8 mouse cellular contexts compared by ENCODE assay signal in the genomic region with DNA sequence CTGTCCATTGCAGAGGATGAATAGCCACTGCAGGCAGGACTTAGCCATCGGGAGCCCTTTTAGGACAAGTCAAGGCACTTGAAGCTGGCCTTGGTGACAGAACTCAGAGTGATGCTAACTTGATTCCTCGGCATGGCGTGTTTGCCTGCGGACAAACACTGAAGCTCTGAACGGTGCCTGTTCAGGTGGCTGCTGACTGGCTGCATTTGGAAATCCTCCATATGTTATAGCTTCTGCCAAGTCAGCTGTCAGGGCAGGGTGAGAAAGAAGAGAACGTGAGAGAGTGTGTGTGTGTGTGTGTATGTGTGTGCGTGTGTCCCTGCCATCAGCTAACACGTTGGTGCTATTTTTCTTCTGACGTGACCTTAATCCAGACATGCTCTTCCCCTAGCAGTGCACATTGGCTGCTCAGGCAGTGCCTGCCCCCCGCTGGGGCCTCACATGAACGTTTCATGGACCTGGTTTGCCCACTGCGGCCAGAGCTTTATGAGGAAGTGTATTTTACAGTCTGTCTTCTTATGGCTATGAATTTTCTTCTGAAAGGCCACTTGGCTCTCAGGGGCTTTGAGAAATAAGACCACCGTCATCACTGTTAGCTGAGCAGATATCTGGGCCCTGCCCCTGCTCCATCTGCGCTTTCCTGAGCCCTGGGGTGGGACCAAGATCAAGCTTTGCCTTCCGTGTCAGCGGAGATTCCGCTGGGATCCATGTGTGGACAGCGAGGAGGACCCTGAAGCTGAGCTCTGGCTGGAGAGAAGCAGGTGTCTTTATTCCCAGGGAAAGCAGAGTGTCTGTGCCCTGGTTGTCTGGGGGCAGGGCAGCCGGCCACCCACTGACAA. TPM values are rescaled to one million over a fixed set of nuclear protein-coding genes. Genes with fewer than 3 reads are reported as not detected.
DNase-seq lines count a peak whose midpoint lies in the region; ATAC-seq lines count a peak whose summit lies in the region.

No protein-coding gene starts in this region.

- H3K4me2 ChIP-seq in kidney, embryonic 15.5 days = no peak overlapping the region
- no peak overlapping the region for H3K4me2 ChIP-seq in embryonic facial prominence, embryonic 15.5 days (replicated peaks)
- H3K4me2 ChIP-seq in heart, embryonic 11.5 days = no peak overlapping the region

- no peak for DNase-seq in kidney, adult 8-10 months
- no peak for DNase-seq in frontal cortex, adult 2 months (ENCODE audit: extremely low spot score in 1 of 2, low spot score in 1 of 2)
- no peak for DNase-seq in thymus, postnatal 25 days
- DNase-seq in ovary, postnatal 36 days (ENCODE audit: low spot score) = no peak

- H3K9me3 ChIP-seq in kidney, embryonic 15.5 days (replicated peaks) = no peaks in the 10 kb centered on the region
- H3K9me3 ChIP-seq in embryonic facial prominence, embryonic 15.5 days (replicated peaks) = no peaks in the 10 kb centered on the region
- no peaks in the 10 kb centered on the region for H3K9me3 ChIP-seq in heart, embryonic 11.5 days (replicated peaks; ENCODE audit: control insufficient read depth, low read length)

- WGBS in kidney, embryonic 15.5 days = 63% methylated on average over 19 of the region's 19 CpGs
- 64% methylated on average over 19 of the region's 19 CpGs for WGBS in embryonic facial prominence, embryonic 15.5 days
- WGBS in heart, embryonic 11.5 days (ENCODE audit: insufficient replicate concordance) = 60% methylated on average over 19 of the region's 19 CpGs

- no peak overlapping the region for H3K9ac ChIP-seq in kidney, embryonic 15.5 days
- no peak overlapping the region for H3K9ac ChIP-seq in embryonic facial prominence, embryonic 15.5 days
- H3K9ac ChIP-seq in heart, embryonic 11.5 days (ENCODE audit: low read depth, low read length) = no peak overlapping the region

- no peaks in the 10 kb centered on the region for H3K27me3 ChIP-seq in kidney, embryonic 15.5 days
- H3K27me3 ChIP-seq in embryonic facial prominence, embryonic 15.5 days = no peaks in the 10 kb centered on the region
- no peaks in the 10 kb centered on the region for H3K27me3 ChIP-seq in heart, embryonic 11.5 days (ENCODE audit: control insufficient read depth, insufficient read depth, low read length)

- peaks cover 31% of the 10 kb centered on the region for H3K36me3 ChIP-seq in kidney, embryonic 15.5 days
- peaks cover 18% of the 10 kb centered on the region for H3K36me3 ChIP-seq in embryonic facial prominence, embryonic 15.5 days
- peaks cover 4% of the 10 kb centered on the region; the same call in 1 of the 2 replicates for H3K36me3 ChIP-seq in heart, embryonic 11.5 days (ENCODE audit: control insufficient read depth, insufficient read depth, low read length)

- H3K27ac ChIP-seq in kidney, embryonic 15.5 days = peak overlapping the region; percentile 33; the same call in 1 of the 2 replicates
- H3K27ac ChIP-seq in embryonic facial prominence, embryonic 15.5 days (replicated peaks) = peak overlapping the region; percentile 56
- peak overlapping the region; percentile 77 for H3K27ac ChIP-seq in heart, embryonic 11.5 days (ENCODE audit: low read depth, low read length)

- H3K4me3 ChIP-seq in kidney, embryonic 15.5 days (replicated peaks) = no peak overlapping the region
- no peak overlapping the region for H3K4me3 ChIP-seq in embryonic facial prominence, embryonic 15.5 days (replicated peaks)
- H3K4me3 ChIP-seq in heart, embryonic 11.5 days (ENCODE audit: low read depth, low read length) = no peak overlapping the region

- peaks cover 49% of the 10 kb centered on the region for H3K4me1 ChIP-seq in kidney, embryonic 15.5 days
- peaks cover 37% of the 10 kb centered on the region for H3K4me1 ChIP-seq in embryonic facial prominence, embryonic 15.5 days
- H3K4me1 ChIP-seq in heart, embryonic 11.5 days (ENCODE audit: control insufficient read depth, insufficient read depth, low read length) = peaks cover 30% of the 10 kb centered on the region

- ATAC-seq in kidney, embryonic 15.5 days (replicated peaks; ENCODE audit: low FRiP score) = no peak
- no peak for ATAC-seq in embryonic facial prominence, embryonic 15.5 days (ENCODE audit: insufficient number of reproducible peaks, low FRiP score, low TSS enrichment, low read depth)
- no peak; the same call in 1 of the 2 replicates for ATAC-seq in heart, embryonic 11.5 days (replicated peaks; ENCODE audit: insufficient number of reproducible peaks, low FRiP score, low TSS enrichment)
- peak; percentile 12; the same call in 1 of the 2 replicates for ATAC-seq in megakaryocyte progenitor cell, adult 5-6 weeks (replicated peaks; ENCODE audit: poor library complexity)

RNA-seq across cellular contexts. Expression of gene BC034090, which starts 38.2 kb away (rescaled TPM):
- polyA plus RNA-seq in kidney, embryonic 15.5 days (2015; fragmentation: Nextera tagmentation; extraction: Ambion mirVana) = 7.0 and 7.2 TPM in 2 replicates
- 6.3 and 6.5 TPM in 2 replicates for polyA plus RNA-seq in embryonic facial prominence, embryonic 15.5 days (2015; fragmentation: Nextera tagmentation; extraction: Ambion mirVana)
- polyA plus RNA-seq in heart, embryonic 11.5 days (2014; fragmentation: Nextera tagmentation; extraction: Ambion mirVana) = 3.9 and 5.4 TPM in 2 replicates
- total RNA-seq in megakaryocyte progenitor cell, adult 5-6 weeks (2015) = 0.07 TPM in 1 of 2 replicates, not detected in the other
- 0.20 TPM in 1 of 2 replicates, not detected in the other for total RNA-seq in megakaryocyte progenitor cell, adult 5-6 weeks (2017)
- polyA plus RNA-seq in frontal cortex, adult 2 months (2012; rRNA removed) = 15.4 and 16.3 TPM in 2 replicates

RNA-seq across cellular contexts. Expression of gene Stx6, which starts 47.5 kb away (rescaled TPM):
- 65.5 and 82.4 TPM in 2 replicates for polyA plus RNA-seq in kidney, embryonic 15.5 days (2015; fragmentation: Nextera tagmentation; extraction: Ambion mirVana)
- polyA plus RNA-seq in embryonic facial prominence, embryonic 15.5 days (2015; fragmentation: Nextera tagmentation; extraction: Ambion mirVana) = 76.0 and 86.5 TPM in 2 replicates
- 62.1 and 62.8 TPM in 2 replicates for polyA plus RNA-seq in heart, embryonic 11.5 days (2014; fragmentation: Nextera tagmentation; extraction: Ambion mirVana)
- total RNA-seq in megakaryocyte progenitor cell, adult 5-6 weeks (2015) = 11.2 and 17.6 TPM in 2 replicates
- 31.0 and 32.6 TPM in 2 replicates for total RNA-seq in megakaryocyte progenitor cell, adult 5-6 weeks (2017)
- polyA plus RNA-seq in frontal cortex, adult 2 months (2012; rRNA removed) = 96.1 and 112 TPM in 2 replicates

RNA-seq across cellular contexts. Expression of gene Mr1, which starts 59.4 kb away (rescaled TPM):
- polyA plus RNA-seq in kidney, embryonic 15.5 days (2015; fragmentation: Nextera tagmentation; extraction: Ambion mirVana) = 5.7 and 6.3 TPM in 2 replicates
- 9.5 and 11.3 TPM in 2 replicates for polyA plus RNA-seq in embryonic facial prominence, embryonic 15.5 days (2015; fragmentation: Nextera tagmentation; extraction: Ambion mirVana)
- polyA plus RNA-seq in heart, embryonic 11.5 days (2014; fragmentation: Nextera tagmentation; extraction: Ambion mirVana) = 2.3 and 3.8 TPM in 2 replicates
- total RNA-seq in megakaryocyte progenitor cell, adult 5-6 weeks (2015) = 4.6 and 7.6 TPM in 2 replicates
- 3.3 and 4.1 TPM in 2 replicates for total RNA-seq in megakaryocyte progenitor cell, adult 5-6 weeks (2017)
- polyA plus RNA-seq in frontal cortex, adult 2 months (2012; rRNA removed) = 5.2 and 6.3 TPM in 2 replicates
